Mouse (Mus musculus): ENCODE measurements at regions not wholly inside any gene's neighbourhood (a gene's known extent, or its start where the extent isn't known, plus 50 kb on each side); places are given as distances from the start of the nearest gene placed in this dataset.

DNA sequence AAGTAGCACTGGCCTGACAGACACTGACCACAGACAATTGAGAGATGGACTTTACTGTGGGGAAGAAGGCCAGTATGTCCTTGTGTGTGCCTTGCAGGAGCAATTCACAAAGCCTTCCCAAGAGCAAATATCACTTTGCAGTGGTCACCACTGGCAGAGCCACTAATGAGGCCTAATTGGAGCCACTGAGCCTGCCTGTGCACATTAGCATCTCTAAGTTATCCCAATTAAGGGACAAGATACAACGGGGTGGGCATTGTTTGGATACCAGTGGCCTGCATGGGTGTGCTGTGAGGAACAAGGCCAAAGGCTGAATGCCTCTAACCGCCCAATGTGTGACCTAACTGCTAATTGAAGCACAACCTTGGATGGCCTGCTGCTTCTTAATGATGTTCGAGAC, 433.4 kb upstream of the Ptbp2 start:
- H3K4me2 ChIP-seq: no peak overlapping the region
- H3K27ac ChIP-seq: no peak overlapping the region
- no peaks in the 10 kb centered on the region for H3K27me3 ChIP-seq
- no peaks in the 10 kb centered on the region for H3K9me3 ChIP-seq
- H3K9ac ChIP-seq: no peak overlapping the region
- H3K4me3 ChIP-seq: no peak overlapping the region
- ATAC-seq (ENCODE audit: borderline replicate concordance, extremely low read depth, low FRiP score, low TSS enrichment): no peak
- 74% methylated on average over 3 of the region's 3 CpGs for whole genome bisulfite sequencing
- no peaks in the 10 kb centered on the region for H3K36me3 ChIP-seq
- no peaks in the 10 kb centered on the region for H3K4me1 ChIP-seq

DNA sequence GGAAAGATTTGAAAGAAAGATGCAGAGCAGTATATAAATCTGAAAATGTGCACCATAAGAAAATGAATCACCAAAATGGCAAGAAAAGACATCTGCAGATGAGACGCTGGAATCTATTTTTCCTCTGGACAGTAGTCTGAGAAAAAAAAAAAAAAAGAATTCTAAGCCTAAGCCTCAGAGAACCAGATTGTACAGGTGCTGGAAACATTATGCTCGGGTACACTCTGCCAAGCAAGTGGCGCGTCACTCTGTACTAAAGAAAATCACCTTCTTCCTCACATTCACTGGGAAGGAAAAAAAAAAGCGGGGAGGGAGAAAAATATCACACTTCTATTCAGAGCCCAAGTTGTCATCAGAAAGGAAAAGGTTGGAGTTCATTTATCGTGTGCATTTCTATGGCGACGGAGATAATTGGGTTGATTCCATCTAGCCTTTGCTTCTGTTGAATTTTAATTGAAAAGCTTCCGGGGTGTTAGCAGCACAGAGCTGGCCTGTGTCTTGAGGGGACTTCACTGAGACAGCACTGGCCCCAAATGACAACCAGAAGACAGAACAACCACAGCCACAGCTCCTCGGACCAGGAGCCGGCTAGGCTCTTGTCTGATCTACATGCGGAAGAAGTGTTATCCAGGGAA, 430.5 kb upstream of the Ptbp2 start:
- H3K27ac ChIP-seq: no peak overlapping the region
- H3K27me3 ChIP-seq: no peaks in the 10 kb centered on the region
- WGBS: 71% methylated on average over 12 of the region's 12 CpGs
- ATAC-seq (ENCODE audit: borderline replicate concordance, extremely low read depth, low FRiP score, low TSS enrichment): no peak
- no peaks in the 10 kb centered on the region for H3K36me3 ChIP-seq
- no peaks in the 10 kb centered on the region for H3K9me3 ChIP-seq
- H3K4me2 ChIP-seq: no peak overlapping the region
- H3K9ac ChIP-seq: no peak overlapping the region
- no peak overlapping the region for H3K4me3 ChIP-seq
- H3K4me1 ChIP-seq: no peaks in the 10 kb centered on the region

DNA sequence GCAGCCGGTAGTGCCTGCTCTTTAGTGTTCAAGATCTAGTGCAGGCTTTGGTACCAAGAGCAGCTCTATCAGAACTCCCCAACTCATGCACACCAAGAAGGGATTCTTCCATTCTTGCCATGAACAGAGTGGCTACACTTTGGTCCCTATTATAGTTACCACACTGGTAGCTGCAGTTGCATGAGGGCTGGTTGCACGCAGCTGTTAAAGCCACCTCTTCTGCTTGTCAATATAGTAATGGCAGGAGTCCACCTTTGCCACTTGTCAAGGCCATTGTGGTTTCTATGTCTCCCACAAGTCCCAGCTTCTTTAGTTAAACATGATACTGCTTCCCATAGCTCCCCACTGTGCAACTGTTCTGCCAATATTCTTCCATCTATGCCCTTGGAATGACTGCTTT, 415.1 kb upstream of the Ptbp2 start:
- no peaks in the 10 kb centered on the region for H3K4me1 ChIP-seq
- H3K27me3 ChIP-seq: no peaks in the 10 kb centered on the region
- H3K27ac ChIP-seq: no peak overlapping the region
- no peak overlapping the region for H3K4me2 ChIP-seq
- ATAC-seq (ENCODE audit: borderline replicate concordance, extremely low read depth, low FRiP score, low TSS enrichment): no peak
- H3K36me3 ChIP-seq: no peaks in the 10 kb centered on the region
- no peak overlapping the region for H3K9ac ChIP-seq
- 85% methylated on average over 2 of the region's 2 CpGs for WGBS
- H3K4me3 ChIP-seq: no peak overlapping the region
- no peaks in the 10 kb centered on the region for H3K9me3 ChIP-seq

DNA sequence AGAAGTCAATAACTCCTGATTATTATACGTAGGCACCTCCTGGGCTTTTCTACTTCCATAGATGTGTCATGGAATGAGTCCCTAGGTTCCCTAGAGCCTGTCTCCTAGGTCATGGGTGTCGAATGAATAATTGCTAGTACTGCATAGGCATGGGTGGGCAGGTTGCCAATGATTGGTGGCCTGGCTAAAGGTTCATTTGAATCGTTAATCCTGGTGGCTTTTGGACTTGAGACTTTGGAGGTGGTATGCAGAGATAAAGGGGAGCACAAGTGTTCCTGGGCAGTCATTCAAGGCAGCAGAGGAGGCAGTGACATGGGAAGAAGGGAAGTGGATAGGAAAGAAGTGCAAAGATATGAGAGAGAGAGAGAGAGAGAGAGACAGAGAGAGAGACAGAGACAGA, 410.2 kb upstream of the Ptbp2 start:
- H3K27ac ChIP-seq: no peak overlapping the region
- H3K36me3 ChIP-seq: no peaks in the 10 kb centered on the region
- ATAC-seq (ENCODE audit: borderline replicate concordance, extremely low read depth, low FRiP score, low TSS enrichment): no peak
- no peaks in the 10 kb centered on the region for H3K9me3 ChIP-seq
- H3K27me3 ChIP-seq: no peaks in the 10 kb centered on the region
- no peak overlapping the region for H3K4me2 ChIP-seq
- WGBS: 61% methylated on average over 3 of the region's 3 CpGs
- H3K4me1 ChIP-seq: peaks cover 6% of the 10 kb centered on the region; the same call in 1 of the 2 replicates
- no peak overlapping the region for H3K4me3 ChIP-seq
- no peak overlapping the region for H3K9ac ChIP-seq

DNA sequence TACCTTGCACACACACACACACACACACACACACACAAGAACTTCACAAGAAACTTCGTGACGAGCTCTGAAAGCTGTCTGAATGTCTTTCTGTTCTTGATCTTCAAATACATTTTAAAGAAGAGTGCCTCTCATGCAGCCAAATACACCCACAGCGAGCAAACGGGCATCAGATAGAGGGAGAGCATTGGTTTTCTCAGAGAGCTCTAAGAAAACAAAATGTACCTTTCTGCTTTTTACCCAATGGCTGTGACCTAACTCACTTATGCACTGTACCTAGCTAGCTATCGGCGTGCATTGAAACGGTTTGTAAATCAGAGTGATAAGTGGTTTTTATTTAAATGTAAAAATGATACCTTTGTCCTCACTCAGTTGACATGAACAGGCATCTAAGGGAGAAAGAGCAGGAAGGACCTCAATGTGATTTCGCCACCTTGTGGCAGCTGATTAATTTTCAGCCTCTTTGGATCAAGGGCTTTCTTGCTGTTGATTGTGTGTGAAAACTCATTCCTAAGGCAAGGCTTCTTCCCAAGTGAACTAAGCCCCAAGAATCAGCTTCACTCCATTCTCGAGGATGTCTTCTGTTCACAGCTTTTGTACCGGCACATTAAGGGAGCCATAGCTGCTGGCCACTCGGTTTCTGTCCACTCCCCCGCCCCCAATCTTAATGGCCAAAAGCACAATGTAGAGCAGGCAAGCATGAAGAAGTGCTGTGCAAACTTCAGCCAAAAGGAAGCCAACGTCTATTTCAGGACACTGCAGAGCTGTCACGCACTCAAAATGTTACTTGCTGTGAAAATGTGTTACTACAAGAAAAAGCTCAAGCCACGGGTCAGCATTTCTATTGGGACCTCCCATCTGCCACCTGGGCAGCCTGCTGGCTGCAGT, 408.4 kb upstream of the Ptbp2 start:
- H3K36me3 ChIP-seq: no peaks in the 10 kb centered on the region
- peak overlapping the region; percentile 18; the same call in 1 of the 2 replicates for H3K4me3 ChIP-seq
- peak overlapping the region; percentile 29 for H3K4me2 ChIP-seq
- 31% methylated on average over 15 of the region's 15 CpGs for WGBS
- H3K9me3 ChIP-seq: no peaks in the 10 kb centered on the region
- no peak for ATAC-seq (ENCODE audit: borderline replicate concordance, extremely low read depth, low FRiP score, low TSS enrichment)
- H3K9ac ChIP-seq: no peak overlapping the region
- H3K27ac ChIP-seq: no peak overlapping the region
- H3K4me1 ChIP-seq: peaks cover 6% of the 10 kb centered on the region; the same call in 1 of the 2 replicates
- H3K27me3 ChIP-seq: no peaks in the 10 kb centered on the region

DNA sequence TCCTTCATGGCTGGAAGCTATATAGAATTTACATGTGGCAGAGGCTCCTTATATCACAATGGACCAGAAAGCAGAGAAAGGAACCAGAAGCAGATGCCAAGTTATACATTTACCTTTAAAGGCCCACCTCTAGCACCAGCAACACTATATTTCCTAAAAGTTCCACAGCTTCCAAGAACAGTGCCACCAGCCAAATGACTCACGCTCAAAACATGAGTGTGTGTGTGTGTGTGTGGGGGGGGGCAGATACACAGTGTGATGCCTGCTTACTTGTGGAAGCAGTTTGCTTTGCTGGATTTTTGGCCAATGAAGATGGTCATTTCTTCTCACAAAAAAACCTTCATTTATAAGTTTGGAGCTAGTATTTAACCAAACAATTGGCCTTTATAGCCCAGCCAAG, 405.3 kb upstream of the Ptbp2 start:
- ATAC-seq (ENCODE audit: borderline replicate concordance, extremely low read depth, low FRiP score, low TSS enrichment): no peak
- Histone ChIP-seq H3K27me3 (no peaks in the 10 kb centered on the region), H3K27ac (no peak overlapping the region), H3K36me3 (no peaks in the 10 kb centered on the region), H3K9me3 (no peaks in the 10 kb centered on the region), H3K4me3 (no peak overlapping the region), H3K9ac (no peak overlapping the region), H3K4me1 (peaks cover 6% of the 10 kb centered on the region; the same call in 1 of the 2 replicates), H3K4me2 (no peak overlapping the region)
- WGBS: 87% methylated on average over 1 of the region's 1 CpGs

DNA sequence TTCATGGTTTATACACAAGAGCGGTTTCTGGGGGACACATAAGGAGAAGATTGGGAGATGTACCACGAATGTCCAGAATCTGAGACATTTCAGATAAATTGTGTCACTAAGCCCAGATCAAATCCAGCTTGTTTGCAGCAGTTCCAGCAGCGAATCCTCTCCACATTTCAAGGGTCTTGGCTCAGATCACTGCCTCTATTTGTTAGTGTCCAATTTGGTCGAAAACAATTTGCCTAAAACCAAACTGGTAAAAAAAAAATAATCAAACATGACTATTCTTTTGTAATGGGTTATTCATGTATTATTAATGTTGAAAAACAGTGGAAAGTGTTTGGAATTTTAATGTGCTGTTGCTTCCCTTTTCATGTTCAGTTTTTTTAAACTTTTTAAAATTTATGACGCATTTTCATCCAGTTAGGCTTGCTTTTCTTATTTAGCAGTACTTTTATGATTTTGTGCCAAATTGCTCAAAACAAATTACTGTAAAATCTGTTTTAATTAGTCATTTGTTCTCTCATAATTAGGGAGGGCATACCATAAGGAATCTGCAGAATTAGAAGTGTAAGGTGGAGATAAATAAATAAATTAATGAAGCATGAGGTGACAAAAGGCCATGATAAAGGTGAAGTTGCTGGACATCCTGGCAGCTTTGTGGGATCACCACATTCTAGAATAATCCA, 396.8 kb upstream of the Ptbp2 start:
- Histone ChIP-seq H3K4me3 (no peak overlapping the region), H3K9me3 (no peaks in the 10 kb centered on the region), H3K4me2 (no peak overlapping the region), H3K9ac (no peak overlapping the region), H3K36me3 (no peaks in the 10 kb centered on the region), H3K27ac (no peak overlapping the region), H3K4me1 (no peaks in the 10 kb centered on the region), H3K27me3 (no peaks in the 10 kb centered on the region)
- WGBS: 54% methylated on average over 5 of the region's 5 CpGs
- no peak for ATAC-seq (ENCODE audit: borderline replicate concordance, extremely low read depth, low FRiP score, low TSS enrichment)

DNA sequence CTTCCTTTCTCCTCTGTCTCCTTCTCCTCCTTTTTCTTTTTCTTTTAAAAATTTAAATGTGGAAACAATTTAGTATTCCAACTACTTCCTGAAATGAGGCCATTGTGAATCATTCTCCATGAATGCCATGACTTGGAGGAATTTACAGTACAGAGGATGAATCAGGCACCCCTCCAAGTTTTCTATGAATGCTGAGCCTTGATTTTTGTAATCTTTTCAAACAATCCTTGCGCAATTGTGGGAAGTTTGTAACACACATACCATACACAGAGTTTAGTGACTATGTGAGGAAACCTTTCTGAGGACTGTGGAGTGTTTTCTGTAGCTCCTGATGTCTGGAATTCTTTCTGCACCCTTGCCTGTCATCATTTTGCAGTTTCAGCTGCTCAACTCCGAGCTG, 391.4 kb upstream of the Ptbp2 start:
- Histone ChIP-seq H3K9ac (no peak overlapping the region), H3K4me1 (0 out of 2 replicates have a peak, but pooled peaks cover 4% of the 10 kb centered on the region), H3K27ac (peak overlapping the region; percentile 55; the same call in 1 of the 2 replicates), H3K9me3 (no peaks in the 10 kb centered on the region), H3K36me3 (no peaks in the 10 kb centered on the region), H3K27me3 (no peaks in the 10 kb centered on the region), H3K4me3 (no peak overlapping the region), H3K4me2 (no peak overlapping the region)
- WGBS: 27% methylated on average over 2 of the region's 2 CpGs
- ATAC-seq (ENCODE audit: borderline replicate concordance, extremely low read depth, low FRiP score, low TSS enrichment): peak; percentile 67; the same call in 1 of the 2 replicates
